Mouse (Mus musculus): ENCODE data around the gene Eepd1. TPM values are rescaled to one million over a fixed set of nuclear protein-coding genes. Genes with fewer than 3 reads are reported as not detected.

Eepd1 gene
- polyA plus RNA-seq, 1 experiment from 2014 or later = 6.9 TPM

GRCm38 (mm10) chr9:25541355-25541754 is 60.0 kb downstream of the Eepd1 start:
- no peaks in the 10 kb centered on the region for H3K4me1 ChIP-seq (ENCODE audit: control insufficient read depth, insufficient read depth, low read length)
- no peaks in the 10 kb centered on the region for H3K9me3 ChIP-seq (ENCODE audit: control insufficient read depth, low read length)
- WGBS = 57% methylated on average over 4 of the region's 4 CpGs
- no peak overlapping the region for H3K4me2 ChIP-seq (ENCODE audit: low read depth, low read length)
- no peak overlapping the region for H3K4me3 ChIP-seq (ENCODE audit: low read length)
- no peak overlapping the region for H3K9ac ChIP-seq (ENCODE audit: low read depth, low read length)
- H3K27me3 ChIP-seq (replicated peaks; ENCODE audit: control insufficient read depth, insufficient read depth, low read length) = no peaks in the 10 kb centered on the region
- H3K27ac ChIP-seq (ENCODE audit: low read length) = no peak overlapping the region
- ATAC-seq = no peak
- no peaks in the 10 kb centered on the region for H3K36me3 ChIP-seq (ENCODE audit: control insufficient read depth, insufficient read depth, low read length)

- Histone ChIP-seq H3K4me1 (ENCODE audit: control insufficient read depth, insufficient read depth, low read length) (no peaks in the 10 kb centered on the region), H3K9me3 (ENCODE audit: control insufficient read depth, low read length) (no peaks in the 10 kb centered on the region), H3K4me3 (ENCODE audit: low read length) (no peak overlapping the region), H3K36me3 (ENCODE audit: control insufficient read depth, insufficient read depth, low read length) (no peaks in the 10 kb centered on the region), H3K4me2 (ENCODE audit: low read depth, low read length) (no peak overlapping the region), H3K27ac (ENCODE audit: low read length) (no peak overlapping the region), H3K9ac (ENCODE audit: low read depth, low read length) (no peak overlapping the region), H3K27me3 (replicated peaks; ENCODE audit: control insufficient read depth, insufficient read depth, low read length) (no peaks in the 10 kb centered on the region)
- no peak for ATAC-seq
- WGBS = 85% methylated on average over 2 of the region's 2 CpGs
Measured at GRCm38 (mm10) chr9:25545212-25545611, 63.9 kb downstream of the Eepd1 start.

- 80% methylated on average over 8 of the region's 8 CpGs for WGBS
- no peaks in the 10 kb centered on the region for H3K9me3 ChIP-seq (ENCODE audit: control insufficient read depth, low read length)
- no peaks in the 10 kb centered on the region for H3K27me3 ChIP-seq (replicated peaks; ENCODE audit: control insufficient read depth, insufficient read depth, low read length)
- no peak for ATAC-seq
- no peak overlapping the region for H3K4me3 ChIP-seq (ENCODE audit: low read length)
- no peak overlapping the region for H3K9ac ChIP-seq (ENCODE audit: low read depth, low read length)
- no peaks in the 10 kb centered on the region for H3K4me1 ChIP-seq (ENCODE audit: control insufficient read depth, insufficient read depth, low read length)
- H3K4me2 ChIP-seq (ENCODE audit: low read depth, low read length) = no peak overlapping the region
- H3K36me3 ChIP-seq (ENCODE audit: control insufficient read depth, insufficient read depth, low read length) = no peaks in the 10 kb centered on the region
- H3K27ac ChIP-seq (ENCODE audit: low read length) = no peak overlapping the region
Measured at GRCm38 (mm10) chr9:25549130-25550060, 68.0 kb downstream of the Eepd1 start.

GRCm38 (mm10) chr9:25550196-25550595 is 68.8 kb downstream of the Eepd1 start:
- no peaks in the 10 kb centered on the region for H3K4me1 ChIP-seq (ENCODE audit: control insufficient read depth, insufficient read depth, low read length)
- no peaks in the 10 kb centered on the region for H3K9me3 ChIP-seq (ENCODE audit: control insufficient read depth, low read length)
- no peaks in the 10 kb centered on the region for H3K36me3 ChIP-seq (ENCODE audit: control insufficient read depth, insufficient read depth, low read length)
- H3K4me3 ChIP-seq (ENCODE audit: low read length) = no peak overlapping the region
- no peaks in the 10 kb centered on the region for H3K27me3 ChIP-seq (replicated peaks; ENCODE audit: control insufficient read depth, insufficient read depth, low read length)
- 84% methylated on average over 7 of the region's 7 CpGs for WGBS
- no peak for ATAC-seq
- no peak overlapping the region for H3K27ac ChIP-seq (ENCODE audit: low read length)
- no peak overlapping the region for H3K9ac ChIP-seq (ENCODE audit: low read depth, low read length)
- no peak overlapping the region for H3K4me2 ChIP-seq (ENCODE audit: low read depth, low read length)

GRCm38 (mm10) chr9:25552532-25552931 is 71.2 kb downstream of the Eepd1 start:
- no peaks in the 10 kb centered on the region for H3K9me3 ChIP-seq (ENCODE audit: control insufficient read depth, low read length)
- WGBS = 77% methylated on average over 2 of the region's 2 CpGs
- no peak overlapping the region for H3K9ac ChIP-seq (ENCODE audit: low read depth, low read length)
- no peaks in the 10 kb centered on the region for H3K4me1 ChIP-seq (ENCODE audit: control insufficient read depth, insufficient read depth, low read length)
- no peak overlapping the region for H3K4me2 ChIP-seq (ENCODE audit: low read depth, low read length)
- no peak overlapping the region for H3K27ac ChIP-seq (ENCODE audit: low read length)
- no peaks in the 10 kb centered on the region for H3K36me3 ChIP-seq (ENCODE audit: control insufficient read depth, insufficient read depth, low read length)
- no peaks in the 10 kb centered on the region for H3K27me3 ChIP-seq (replicated peaks; ENCODE audit: control insufficient read depth, insufficient read depth, low read length)
- ATAC-seq = no peak
- H3K4me3 ChIP-seq (ENCODE audit: low read length) = no peak overlapping the region

GRCm38 (mm10) chr9:25554246-25554803 is 73.0 kb downstream of the Eepd1 start:
- Histone ChIP-seq H3K9me3 (ENCODE audit: control insufficient read depth, low read length) (no peaks in the 10 kb centered on the region), H3K27me3 (replicated peaks; ENCODE audit: control insufficient read depth, insufficient read depth, low read length) (no peaks in the 10 kb centered on the region), H3K4me1 (ENCODE audit: control insufficient read depth, insufficient read depth, low read length) (no peaks in the 10 kb centered on the region), H3K36me3 (ENCODE audit: control insufficient read depth, insufficient read depth, low read length) (no peaks in the 10 kb centered on the region), H3K4me3 (ENCODE audit: low read length) (no peak overlapping the region), H3K4me2 (ENCODE audit: low read depth, low read length) (no peak overlapping the region), H3K9ac (ENCODE audit: low read depth, low read length) (no peak overlapping the region), H3K27ac (ENCODE audit: low read length) (no peak overlapping the region)
- no peak for ATAC-seq
- 76% methylated on average over 6 of the region's 6 CpGs for WGBS

- no peak for ATAC-seq
- no peak overlapping the region for H3K4me2 ChIP-seq (ENCODE audit: low read depth, low read length)
- H3K4me3 ChIP-seq (ENCODE audit: low read length) = no peak overlapping the region
- H3K27ac ChIP-seq (ENCODE audit: low read length) = no peak overlapping the region
- 70% methylated on average over 6 of the region's 6 CpGs for WGBS
- H3K9me3 ChIP-seq (ENCODE audit: control insufficient read depth, low read length) = no peaks in the 10 kb centered on the region
- no peaks in the 10 kb centered on the region for H3K36me3 ChIP-seq (ENCODE audit: control insufficient read depth, insufficient read depth, low read length)
- no peaks in the 10 kb centered on the region for H3K27me3 ChIP-seq (replicated peaks; ENCODE audit: control insufficient read depth, insufficient read depth, low read length)
- H3K9ac ChIP-seq (ENCODE audit: low read depth, low read length) = no peak overlapping the region
- H3K4me1 ChIP-seq (ENCODE audit: control insufficient read depth, insufficient read depth, low read length) = no peaks in the 10 kb centered on the region
Measured at GRCm38 (mm10) chr9:25555261-25555660, 73.9 kb downstream of the Eepd1 start.

GRCm38 (mm10) chr9:25556008-25556407 is 74.7 kb downstream of the Eepd1 start:
- H3K36me3 ChIP-seq (ENCODE audit: control insufficient read depth, insufficient read depth, low read length) = no peaks in the 10 kb centered on the region
- no peak overlapping the region for H3K27ac ChIP-seq (ENCODE audit: low read length)
- H3K4me1 ChIP-seq (ENCODE audit: control insufficient read depth, insufficient read depth, low read length) = no peaks in the 10 kb centered on the region
- WGBS = 90% methylated on average over 3 of the region's 3 CpGs
- ATAC-seq = no peak
- no peak overlapping the region for H3K9ac ChIP-seq (ENCODE audit: low read depth, low read length)
- H3K4me3 ChIP-seq (ENCODE audit: low read length) = no peak overlapping the region
- no peak overlapping the region for H3K4me2 ChIP-seq (ENCODE audit: low read depth, low read length)
- no peaks in the 10 kb centered on the region for H3K9me3 ChIP-seq (ENCODE audit: control insufficient read depth, low read length)
- H3K27me3 ChIP-seq (replicated peaks; ENCODE audit: control insufficient read depth, insufficient read depth, low read length) = no peaks in the 10 kb centered on the region

- no peaks in the 10 kb centered on the region for H3K27me3 ChIP-seq (replicated peaks; ENCODE audit: control insufficient read depth, insufficient read depth, low read length)
- no peaks in the 10 kb centered on the region for H3K4me1 ChIP-seq (ENCODE audit: control insufficient read depth, insufficient read depth, low read length)
- no peak overlapping the region for H3K4me2 ChIP-seq (ENCODE audit: low read depth, low read length)
- 94% methylated on average over 2 of the region's 2 CpGs for WGBS
- H3K27ac ChIP-seq (ENCODE audit: low read length) = no peak overlapping the region
- no peaks in the 10 kb centered on the region for H3K36me3 ChIP-seq (ENCODE audit: control insufficient read depth, insufficient read depth, low read length)
- no peak for ATAC-seq
- H3K4me3 ChIP-seq (ENCODE audit: low read length) = no peak overlapping the region
- no peak overlapping the region for H3K9ac ChIP-seq (ENCODE audit: low read depth, low read length)
- H3K9me3 ChIP-seq (ENCODE audit: control insufficient read depth, low read length) = no peaks in the 10 kb centered on the region
Measured at GRCm38 (mm10) chr9:25557378-25557777, 76.0 kb downstream of the Eepd1 start.
